Mouse (Mus musculus) limb, embryonic 15.5 days (tissue): ENCODE data around the gene Fnbp1. TPM values are rescaled to one million over a fixed set of nuclear protein-coding genes. Genes with fewer than 3 reads are reported as not detected.

ENCODE experiments used
- ATAC-seq: fragments of 200-750 bp; cut with Nextera tagmentation; 2 replicates; pipeline ENCODE4 v1.8.0; 2017; ENCODE audit warnings: low read depth, moderate TSS enrichment; ENCODE audit not compliant: insufficient number of reproducible peaks, low FRiP score, low TSS enrichment
- H3K27ac ChIP-seq: fragments of 300-500 bp; sonication (generic); 2 replicates; pipeline ENCODE4 v1.5.1; 2015; ENCODE audit warnings: moderate library complexity, mild to moderate bottlenecking, inconsistent platforms
- H3K27me3 ChIP-seq: fragments of 300-500 bp; sonication (generic); 2 replicates; pipeline ENCODE4 v1.6.1; 2015; ENCODE audit warnings: inconsistent platforms
- H3K36me3 ChIP-seq: fragments of 300-500 bp; sonication (generic); 2 replicates; pipeline ENCODE4 v1.6.1; 2015; ENCODE audit warnings: inconsistent platforms
- H3K4me1 ChIP-seq: fragments of 300-500 bp; sonication (generic); 2 replicates; pipeline ENCODE4 v1.6.1; 2015; ENCODE audit warnings: inconsistent platforms
- H3K4me2 ChIP-seq: fragments of 300-500 bp; sonication (generic); 2 replicates; pipeline ENCODE4 v1.6.1; 2015; ENCODE audit warnings: mild to moderate bottlenecking, inconsistent platforms
- H3K4me3 ChIP-seq: fragments of 300-500 bp; sonication (generic); 2 replicates; pipeline ENCODE4 v1.5.1; 2015; ENCODE audit warnings: mild to moderate bottlenecking, inconsistent platforms
- H3K9ac ChIP-seq: fragments of 300-500 bp; sonication (generic); 2 replicates; pipeline ENCODE4 v1.6.1; 2015; ENCODE audit warnings: inconsistent platforms
- H3K9me3 ChIP-seq: fragments of 300-500 bp; sonication (generic); 2 replicates; pipeline ENCODE4 v1.6.1; 2016; ENCODE audit warnings: inconsistent platforms
- WGBS: fragments of 180-500 bp; shearing (Covaris S2); methylation state at CpG from one replicate; pipeline ENCODE4 v1.1.7; 2015; 5-methylcytosine and 5-hydroxymethylcytosine counted together
- polyA plus RNA-seq: library from polyadenylated mRNA; unstranded; fragments of >200 nt; fragmentation: Nextera tagmentation; extraction: Ambion mirVana; gene quantifications from 2 replicates; pipeline ENCODE4 v1.2.1, GENCODE M21; 2015

The Fnbp1 gene
- polyA plus RNA-seq, 1 experiment from 2014 or later = 27.5 TPM

DNA sequence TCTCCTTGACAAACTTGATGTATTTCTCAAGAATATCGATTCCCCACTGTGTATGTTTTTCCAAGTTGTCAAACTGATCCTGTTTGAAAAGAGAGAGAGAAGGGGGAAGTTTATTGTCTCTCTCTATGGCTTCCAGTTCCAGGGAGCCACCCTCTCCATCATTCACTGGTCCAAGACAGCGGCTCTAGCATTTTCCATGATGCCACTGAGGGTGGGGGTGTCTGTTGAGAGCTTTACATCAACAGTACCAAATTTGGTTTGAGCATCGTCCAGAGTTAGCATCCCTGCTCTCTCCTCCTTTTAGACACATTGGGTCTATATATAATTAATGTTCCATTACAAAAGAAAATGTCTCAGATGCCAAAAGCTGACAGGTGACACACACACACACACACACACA, 36.5 kb downstream of the Fnbp1 start:
- no peak for ATAC-seq
- Histone ChIP-seq H3K36me3 (peaks cover 6% of the 10 kb centered on the region; the same call in 1 of the 2 replicates), H3K4me1 (peaks cover 22% of the 10 kb centered on the region), H3K4me3 (no peak overlapping the region), H3K9me3 (no peaks in the 10 kb centered on the region), H3K27me3 (no peaks in the 10 kb centered on the region), H3K9ac (no peak overlapping the region), H3K27ac (no peak overlapping the region), H3K4me2 (no peak overlapping the region)
- WGBS = 80% methylated on average over 3 of the region's 3 CpGs

DNA sequence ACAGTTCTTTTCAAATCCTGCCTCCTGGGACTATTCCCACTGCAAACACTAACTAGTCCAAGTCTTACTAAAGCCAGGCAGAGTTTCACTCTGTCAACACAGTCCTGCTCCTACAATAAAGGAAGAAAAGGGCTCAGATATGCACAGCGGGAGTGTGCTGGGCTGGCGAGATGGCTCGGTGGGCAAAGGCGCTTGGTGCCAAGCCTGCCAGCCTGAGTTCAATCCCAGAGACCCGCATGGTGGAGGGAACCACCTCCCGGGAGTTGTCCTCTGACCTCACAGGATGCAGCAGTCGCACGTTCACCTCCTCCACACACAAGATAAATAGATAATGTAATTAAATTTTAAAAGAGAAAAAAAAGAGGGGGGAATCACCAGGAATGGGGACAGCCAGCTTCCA, 38.5 kb downstream of the Fnbp1 start:
- 79% methylated on average over 8 of the region's 8 CpGs for WGBS
- Histone ChIP-seq H3K4me1 (peaks cover 14% of the 10 kb centered on the region), H3K9ac (no peak overlapping the region)

DNA sequence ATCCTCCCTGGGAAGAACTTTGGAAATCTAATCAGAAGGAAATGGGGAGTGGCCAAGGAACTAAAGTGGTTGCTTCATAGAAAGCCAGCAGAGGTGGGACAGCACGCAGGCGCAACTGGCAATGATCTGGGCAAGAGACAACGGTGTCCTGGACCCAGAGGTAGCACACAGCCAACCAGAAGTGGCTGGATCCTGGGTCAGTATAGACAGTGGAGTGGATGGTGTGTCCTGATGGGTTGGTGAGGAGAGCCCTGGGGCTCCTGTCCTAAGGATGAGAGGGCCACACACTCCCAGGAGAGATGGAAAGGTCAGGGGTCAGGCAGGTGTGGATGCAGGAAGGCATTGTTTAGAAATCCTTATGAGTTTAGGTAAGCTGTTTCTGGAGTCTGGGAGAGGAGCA, 40.5 kb downstream of the Fnbp1 start:
- 92% methylated on average over 3 of the region's 3 CpGs for WGBS
- Histone ChIP-seq H3K27me3 (no peaks in the 10 kb centered on the region), H3K4me3 (no peak overlapping the region), H3K36me3 (peaks cover 9% of the 10 kb centered on the region; the same call in 1 of the 2 replicates), H3K9me3 (no peaks in the 10 kb centered on the region), H3K9ac (no peak overlapping the region), H3K4me1 (no peaks in the 10 kb centered on the region), H3K4me2 (no peak overlapping the region), H3K27ac (no peak overlapping the region)
- ATAC-seq = no peak

More for the DNA sequence above, 38.5 kb downstream of the Fnbp1 start:
- Histone ChIP-seq H3K36me3 (peaks cover 9% of the 10 kb centered on the region; the same call in 1 of the 2 replicates), H3K27me3 (no peaks in the 10 kb centered on the region), H3K4me2 (no peak overlapping the region), H3K9me3 (no peaks in the 10 kb centered on the region), H3K27ac (no peak overlapping the region), H3K4me3 (no peak overlapping the region)
- ATAC-seq = no peak

DNA sequence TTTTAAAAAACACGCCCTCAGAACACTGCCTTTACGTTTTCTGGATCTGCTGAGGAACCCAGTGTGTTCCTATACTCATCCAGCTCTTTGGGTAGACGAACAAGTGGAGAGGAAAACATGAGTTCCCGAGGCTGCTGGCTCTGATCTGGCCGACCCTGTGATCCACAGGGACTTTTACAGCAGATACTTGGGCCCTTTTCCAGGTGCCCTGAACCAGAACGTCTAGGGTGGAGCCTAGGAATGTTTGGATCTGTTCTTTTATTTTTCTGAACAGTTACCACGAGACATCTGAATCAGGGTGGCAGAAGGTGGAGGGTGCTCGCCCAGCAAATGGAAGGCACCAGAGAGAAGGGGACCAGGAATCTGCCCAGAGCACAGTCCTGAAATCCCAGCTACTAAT, 42.7 kb downstream of the Fnbp1 start:
- no peaks in the 10 kb centered on the region for H3K27me3 ChIP-seq
- H3K4me2 ChIP-seq = no peak overlapping the region
- no peak overlapping the region for H3K9ac ChIP-seq
- no peak overlapping the region for H3K4me3 ChIP-seq
- H3K9me3 ChIP-seq = no peaks in the 10 kb centered on the region
- H3K36me3 ChIP-seq = peaks cover 15% of the 10 kb centered on the region; the same call in 1 of the 2 replicates
- H3K4me1 ChIP-seq = no peaks in the 10 kb centered on the region
- no peak for ATAC-seq
- WGBS = 59% methylated on average over 8 of the region's 8 CpGs
- no peak overlapping the region for H3K27ac ChIP-seq

DNA sequence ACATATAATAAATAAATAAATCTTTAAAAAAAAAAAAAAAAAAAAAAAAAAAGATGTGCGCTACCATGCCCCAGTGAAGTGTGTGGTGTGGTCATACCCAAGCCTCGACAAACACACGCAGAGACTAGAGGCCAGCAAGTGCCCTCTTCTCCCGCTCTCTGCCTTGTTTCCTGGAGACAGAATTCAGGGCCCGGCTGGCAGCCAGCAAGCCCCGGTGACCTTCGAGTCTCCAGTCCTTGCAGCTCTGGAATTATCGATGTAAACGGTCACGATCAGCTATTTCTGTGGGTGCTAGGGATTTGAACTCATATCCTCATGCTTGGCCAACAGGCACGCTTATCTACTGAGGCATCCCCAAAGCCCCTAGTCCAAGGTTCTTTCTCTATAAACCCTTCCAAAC, 43.2 kb downstream of the Fnbp1 start:
- Histone ChIP-seq H3K4me2 (no peak overlapping the region), H3K27me3 (no peaks in the 10 kb centered on the region), H3K36me3 (peaks cover 15% of the 10 kb centered on the region; the same call in 1 of the 2 replicates), H3K4me3 (no peak overlapping the region), H3K9ac (no peak overlapping the region), H3K27ac (no peak overlapping the region), H3K4me1 (no peaks in the 10 kb centered on the region), H3K9me3 (no peaks in the 10 kb centered on the region)
- 95% methylated on average over 11 of the region's 11 CpGs for WGBS
- ATAC-seq = no peak

DNA sequence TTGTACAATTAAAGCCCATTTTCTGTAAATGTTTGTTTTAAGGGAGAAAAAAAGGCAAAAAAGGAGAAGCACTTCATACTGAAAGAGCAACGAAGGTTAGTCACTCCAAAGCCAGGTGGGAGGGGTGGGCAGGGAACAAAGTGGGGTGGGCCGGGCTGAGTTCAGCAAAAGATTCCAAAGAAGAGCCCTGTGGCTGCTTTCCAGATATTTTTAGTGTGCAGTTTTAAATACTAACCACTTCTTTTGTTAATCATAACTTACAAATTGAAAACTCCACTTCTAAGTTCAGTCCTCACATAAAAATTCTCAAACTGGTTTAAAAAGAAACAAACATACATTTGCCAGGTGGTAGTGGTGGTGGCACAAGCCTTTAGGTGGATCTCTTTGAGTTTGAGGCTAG, 44.5 kb downstream of the Fnbp1 start:
- 64% methylated on average over 2 of the region's 2 CpGs for WGBS
- H3K36me3 ChIP-seq = peaks cover 13% of the 10 kb centered on the region; the same call in 1 of the 2 replicates
- no peak overlapping the region for H3K27ac ChIP-seq
- no peaks in the 10 kb centered on the region for H3K27me3 ChIP-seq
- H3K9ac ChIP-seq = no peak overlapping the region
- H3K9me3 ChIP-seq = no peaks in the 10 kb centered on the region
- ATAC-seq = no peak
- no peaks in the 10 kb centered on the region for H3K4me1 ChIP-seq
- H3K4me3 ChIP-seq = no peak overlapping the region
- no peak overlapping the region for H3K4me2 ChIP-seq

DNA sequence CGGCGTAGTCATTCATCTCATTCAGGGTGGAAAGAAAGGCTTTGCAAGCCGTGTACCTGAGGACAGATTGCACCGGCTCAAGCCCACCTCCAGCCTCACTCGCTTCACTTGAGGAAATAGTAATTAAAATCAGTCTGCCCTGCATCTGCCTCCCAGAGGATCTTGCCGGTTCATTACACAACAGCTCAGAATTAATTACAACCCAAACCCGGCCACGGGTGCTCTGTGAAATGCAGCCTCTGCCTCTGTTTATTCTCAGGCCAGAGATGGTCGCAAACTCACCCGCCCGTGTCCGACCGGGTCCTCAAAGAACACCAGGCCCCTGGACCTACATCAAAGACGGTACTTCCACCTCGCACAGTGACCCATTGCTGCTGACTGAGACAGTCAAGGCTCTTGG, 45.7 kb downstream of the Fnbp1 start:
- no peaks in the 10 kb centered on the region for H3K9me3 ChIP-seq
- no peak overlapping the region for H3K27ac ChIP-seq
- ATAC-seq = no peak
- peaks cover 13% of the 10 kb centered on the region; the same call in 1 of the 2 replicates for H3K36me3 ChIP-seq
- H3K4me1 ChIP-seq = no peaks in the 10 kb centered on the region
- no peak overlapping the region for H3K4me3 ChIP-seq
- no peak overlapping the region for H3K9ac ChIP-seq
- H3K4me2 ChIP-seq = no peak overlapping the region
- no peaks in the 10 kb centered on the region for H3K27me3 ChIP-seq
- 62% methylated on average over 15 of the region's 15 CpGs for WGBS

GRCm38 (mm10) chr2:31094565-31094964, 47.2 kb downstream of the Fnbp1 start:
- 50% methylated on average over 5 of the region's 5 CpGs for WGBS

DNA sequence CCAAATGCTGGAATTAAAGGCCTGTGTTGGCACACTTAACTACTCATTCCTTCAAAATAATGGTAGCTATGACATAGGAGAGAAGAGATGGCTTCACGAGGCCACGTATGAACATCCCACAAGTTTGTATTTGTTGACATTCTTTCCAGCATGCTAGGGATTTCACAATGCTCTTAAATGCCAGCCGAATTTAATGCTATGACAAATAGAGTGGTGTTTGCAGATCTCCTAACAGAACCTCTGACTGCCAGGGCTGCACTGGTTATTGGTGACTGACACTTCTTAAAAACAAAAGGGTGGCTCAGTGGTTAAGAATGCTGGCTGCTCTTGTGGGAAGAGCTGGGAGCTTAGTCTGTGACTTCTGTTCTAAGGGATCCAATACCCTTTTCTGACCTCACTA, 48.9 kb downstream of the Fnbp1 start:
- Histone ChIP-seq H3K4me3 (no peak overlapping the region), H3K9me3 (no peaks in the 10 kb centered on the region), H3K4me2 (no peak overlapping the region), H3K36me3 (peaks cover 9% of the 10 kb centered on the region; the same call in 1 of the 2 replicates), H3K27me3 (no peaks in the 10 kb centered on the region), H3K9ac (no peak overlapping the region), H3K4me1 (peaks cover 7% of the 10 kb centered on the region), H3K27ac (no peak overlapping the region)
- ATAC-seq = no peak
- 86% methylated on average over 3 of the region's 3 CpGs for WGBS

More at GRCm38 (mm10) chr2:31094565-31094964, 47.2 kb downstream of the Fnbp1 start:
- Histone ChIP-seq H3K4me1 (no peaks in the 10 kb centered on the region), H3K27me3 (no peaks in the 10 kb centered on the region), H3K4me3 (no peak overlapping the region), H3K27ac (no peak overlapping the region), H3K9me3 (no peaks in the 10 kb centered on the region), H3K4me2 (no peak overlapping the region), H3K9ac (no peak overlapping the region), H3K36me3 (peaks cover 9% of the 10 kb centered on the region; the same call in 1 of the 2 replicates)
- no peak for ATAC-seq

GRCm38 (mm10) chr2:31091182-31091581, 50.6 kb downstream of the Fnbp1 start:
- Histone ChIP-seq H3K4me3 (no peak overlapping the region), H3K4me2 (no peak overlapping the region), H3K27me3 (no peaks in the 10 kb centered on the region), H3K36me3 (peaks cover 12% of the 10 kb centered on the region; the same call in 1 of the 2 replicates), H3K27ac (no peak overlapping the region), H3K4me1 (peaks cover 19% of the 10 kb centered on the region), H3K9me3 (no peaks in the 10 kb centered on the region), H3K9ac (no peak overlapping the region)
- 65% methylated on average over 3 of the region's 3 CpGs for WGBS
- no peak for ATAC-seq

DNA sequence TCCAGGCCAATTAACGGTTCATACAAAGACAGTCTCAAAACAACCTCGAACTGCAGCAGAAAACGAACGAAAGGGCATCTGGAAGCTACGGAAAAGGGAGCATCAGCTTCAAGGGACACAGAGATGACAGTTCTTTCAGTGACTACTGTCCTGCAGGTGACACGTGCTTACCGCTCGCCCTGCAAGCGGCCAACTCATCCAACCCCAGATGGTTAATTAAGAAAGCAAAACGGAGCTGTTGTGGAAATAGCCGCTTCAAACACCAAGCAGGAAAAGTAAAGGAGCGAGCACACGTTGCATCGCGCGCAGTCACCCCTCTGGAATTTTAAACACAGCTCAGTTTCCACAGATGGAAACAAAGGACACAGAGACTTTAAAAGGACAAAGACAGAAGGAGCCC, 52.2 kb downstream of the Fnbp1 start:
- Histone ChIP-seq H3K4me2 (no peak overlapping the region), H3K9me3 (no peaks in the 10 kb centered on the region), H3K27ac (no peak overlapping the region), H3K27me3 (no peaks in the 10 kb centered on the region), H3K4me3 (no peak overlapping the region), H3K9ac (no peak overlapping the region), H3K36me3 (peaks cover 6% of the 10 kb centered on the region; the same call in 1 of the 2 replicates), H3K4me1 (peaks cover 19% of the 10 kb centered on the region)
- WGBS = 65% methylated on average over 16 of the region's 16 CpGs
- ATAC-seq = no peak

GRCm38 (mm10) chr2:31088871-31089270, 52.9 kb downstream of the Fnbp1 start:
- peaks cover 19% of the 10 kb centered on the region for H3K4me1 ChIP-seq
- 84% methylated on average over 8 of the region's 8 CpGs for WGBS
- H3K27me3 ChIP-seq = no peaks in the 10 kb centered on the region
- H3K9me3 ChIP-seq = no peaks in the 10 kb centered on the region
- no peak for ATAC-seq
- H3K4me2 ChIP-seq = no peak overlapping the region
- H3K9ac ChIP-seq = no peak overlapping the region
- no peak overlapping the region for H3K4me3 ChIP-seq
- H3K27ac ChIP-seq = no peak overlapping the region
- peaks cover 12% of the 10 kb centered on the region for H3K36me3 ChIP-seq
